Mouse (Mus musculus): Measurements from ENCODE around the gene Tmem26. TPM values are rescaled to one million over a fixed set of nuclear protein-coding genes. Genes with fewer than 3 reads are reported as not detected.

Tmem26 gene
- polyA plus RNA-seq (2015; fragmentation: Nextera tagmentation; extraction: Ambion mirVana) = 1.4 and 2.4 TPM in 2 replicates

DNA sequence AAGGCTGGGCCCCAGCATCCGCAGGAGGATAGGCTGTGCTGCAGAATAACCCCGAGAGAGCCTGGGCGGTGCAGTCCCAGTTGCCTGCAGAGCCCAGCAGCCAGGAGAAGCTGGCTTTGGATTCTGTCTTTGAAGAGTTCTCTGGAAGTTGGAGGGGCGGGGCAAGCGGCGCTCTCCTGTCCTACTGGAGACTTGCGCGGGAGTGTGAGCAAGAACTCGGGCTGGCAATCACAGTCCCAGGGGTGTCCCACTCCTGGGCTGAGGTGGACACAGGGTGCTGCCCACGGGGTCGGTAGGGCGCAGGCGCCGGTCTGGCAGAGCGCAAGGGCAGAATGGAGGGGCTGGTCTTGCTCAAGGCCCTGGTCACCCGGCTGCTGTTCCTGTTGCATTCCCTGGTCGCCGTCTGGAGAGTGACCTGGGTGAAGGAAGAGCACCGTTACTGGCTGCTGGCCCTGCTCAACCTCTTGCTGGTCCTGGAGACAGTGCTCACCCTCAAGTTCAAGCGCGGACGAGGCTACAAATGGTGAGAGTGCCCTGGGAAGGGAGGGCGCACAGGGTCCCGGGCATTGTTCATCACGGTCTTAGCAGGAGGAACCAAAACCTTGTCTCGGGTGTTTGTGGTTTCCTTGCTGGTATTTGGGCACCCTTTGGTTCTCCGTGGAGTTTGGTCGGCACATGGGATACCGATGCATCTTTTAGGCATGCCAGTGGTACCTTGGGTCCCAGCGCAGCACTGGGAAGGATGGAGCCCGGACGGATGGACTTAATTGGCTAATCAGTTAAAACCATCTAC is at the start of gene Tmem26:
Tmem26 (plus strand) TSS at position 79 of the 793 bp plus-strand sequence.

Other genes starting within 250 kb of the Tmem26 start
- 0.85 and 0.91 TPM in 2 replicates for gene Cabcoco1, start 181.8 kb upstream of the Tmem26 start, polyA plus RNA-seq (2015; fragmentation: Nextera tagmentation; extraction: Ambion mirVana)

Measured in spleen, postnatal 0 days (tissue).